ENCODE assay signal across 18 mouse cellular contexts in genomic region chr11:59814311-59814710, GRCm38 (mm10). TPM values are rescaled to one million over a fixed set of nuclear protein-coding genes. Genes with fewer than 3 reads are reported as not detected.
DNase-seq lines count a peak whose midpoint lies in the region; ATAC-seq and TF ChIP-seq lines count a peak whose summit lies in the region.
"Had no signal": no experiment of that assay in that cellular context is flagged by ENCODE, and none has a peak within 500 bp of the region (broad histone marks: within the 10 kb centered on the region; RNA-seq: fewer than 3 reads in every experiment).

No protein-coding gene starts in this region.

- no peak overlapping the region for H3K9ac ChIP-seq in liver, adult 2 months (ENCODE audit: low read depth, low read length)
- H3K9ac ChIP-seq in liver, embryonic 11.5 days (ENCODE audit: low read depth, low read length), result no peak overlapping the region
- H3K9ac ChIP-seq in ES-Bruce4 (ENCODE audit: low read depth, poor library complexity, severe bottlenecking), result no peak overlapping the region
- H3K9ac ChIP-seq: embryonic facial prominence, embryonic 15.5 days; forebrain, embryonic 15.5 days; heart, embryonic 12.5 days; hindbrain, embryonic 14.5 days had no signal

- no peak overlapping the region for H3K4me3 ChIP-seq in liver, adult 2 months (ENCODE audit: insufficient read depth, low read depth, low read length)
- no peak overlapping the region for H3K4me3 ChIP-seq in liver, embryonic 11.5 days (ENCODE audit: low read depth, low read length)
- no peak overlapping the region for H3K4me3 ChIP-seq in ES-Bruce4 (ENCODE audit: low read depth, low read length)
- H3K4me3 ChIP-seq: embryonic facial prominence, embryonic 15.5 days; forebrain, embryonic 15.5 days; heart, embryonic 12.5 days; hindbrain, embryonic 10.5 days had no signal

- DNase-seq in liver, adult 2 months (ENCODE audit: extremely low read depth, low read depth, low spot score), result no peak
- no peak for DNase-seq in liver, embryonic 11.5 days (ENCODE audit: low spot score)
- DNase-seq in ES-CJ7 (ENCODE audit: low read depth, low spot score) (peak; percentile 93), ZHBTc4 (ENCODE audit: low read depth, low spot score) (peak; percentile 90)
- no peak for DNase-seq in cerebellum, adult 18-20 months
- DNase-seq in yolk sac, embryonic 10.5 days (ENCODE audit: low spot score), result no peak
- DNase-seq: cerebellum, adult 2 months; cerebellum, postnatal 10 days; gastrocnemius, postnatal 10 days had no signal

- peak overlapping the region; percentile 85 for H3K27ac ChIP-seq in liver, adult 2 months (replicated peaks; ENCODE audit: insufficient read depth, low read depth, low read length)
- no peak overlapping the region for H3K27ac ChIP-seq in liver, embryonic 11.5 days (ENCODE audit: low read depth, low read length)
- H3K27ac ChIP-seq in ES-Bruce4 (ENCODE audit: insufficient read depth, low read length), result peak overlapping the region; percentile 91
- H3K27ac ChIP-seq: embryonic facial prominence, embryonic 15.5 days; forebrain, embryonic 15.5 days; hindbrain, embryonic 10.5 days; hindbrain, embryonic 14.5 days had no signal

- TF ChIP-seq POLR2A in liver, adult 2 months (IDR thresholded peaks at IDR 0.05; ENCODE audit: extremely low read depth, insufficient read depth, low read length), result no peak
- TF ChIP-seq POLR2A in ES-Bruce4 (IDR thresholded peaks at IDR 0.05; ENCODE audit: insufficient read depth, low read length), result no peak

- no peaks in the 10 kb centered on the region for H3K9me3 ChIP-seq in liver, embryonic 11.5 days (ENCODE audit: control insufficient read depth, low read length)
- no peaks in the 10 kb centered on the region for H3K9me3 ChIP-seq in ES-Bruce4 (replicated peaks; ENCODE audit: control insufficient read depth, insufficient read depth, low read length, poor library complexity, severe bottlenecking)
- H3K9me3 ChIP-seq: embryonic facial prominence, embryonic 15.5 days; forebrain, embryonic 15.5 days; heart, embryonic 12.5 days; hindbrain, embryonic 10.5 days had no signal

- peaks cover 18% of the 10 kb centered on the region for H3K4me1 ChIP-seq in liver, adult 2 months (ENCODE audit: control insufficient read depth, insufficient read depth, low read length)
- peaks cover 3% of the 10 kb centered on the region; the same call in 1 of the 2 replicates for H3K4me1 ChIP-seq in liver, embryonic 11.5 days (replicated peaks; ENCODE audit: control insufficient read depth, insufficient read depth, low read length)
- H3K4me1 ChIP-seq in ES-Bruce4 (ENCODE audit: control insufficient read depth, insufficient read depth, low read length), result peaks cover 5% of the 10 kb centered on the region

- no peak for ATAC-seq in liver, embryonic 11.5 days (replicated peaks; ENCODE audit: low FRiP score)
- no peak for ATAC-seq in erythroblast, adult 5-6 weeks (replicated peaks; ENCODE audit: low FRiP score, poor library complexity, severe bottlenecking)
- ATAC-seq: activated CD4-positive, CD25-positive, alpha-beta regulatory T cell, adult 4 months; forebrain, embryonic 15.5 days; intestine, embryonic 16.5 days had no signal

- peaks cover 19% of the 10 kb centered on the region for H3K36me3 ChIP-seq in liver, adult 2 months (ENCODE audit: control insufficient read depth, insufficient read depth, low read length)
- peaks cover 29% of the 10 kb centered on the region for H3K36me3 ChIP-seq in liver, embryonic 11.5 days (ENCODE audit: control insufficient read depth, insufficient read depth, low read length)
- peaks cover 23% of the 10 kb centered on the region for H3K36me3 ChIP-seq in ES-Bruce4 (ENCODE audit: control insufficient read depth, insufficient read depth, low read length, poor library complexity, severe bottlenecking)

- no peaks in the 10 kb centered on the region for H3K79me2 ChIP-seq in liver, adult 2 months (ENCODE audit: control insufficient read depth, insufficient read depth, low read length)

- no peak for TF ChIP-seq EP300 in ES-Bruce4 (IDR thresholded peaks at IDR 0.05; ENCODE audit: insufficient read depth, low read depth, low read length)

- WGBS in liver, adult 2 months, result 100% methylated on average over 1 of the region's 1 CpGs
- WGBS in liver, embryonic 11.5 days, result 88% methylated on average over 1 of the region's 1 CpGs

- no peak for TF ChIP-seq CTCF in liver, adult 2 months (IDR thresholded peaks at IDR 0.05; ENCODE audit: low read depth, low read length)
- no peak for TF ChIP-seq CTCF in ES-Bruce4 (IDR thresholded peaks at IDR 0.05; ENCODE audit: low read depth, low read length)

- no peak overlapping the region for H3K4me2 ChIP-seq in liver, embryonic 11.5 days
- H3K4me2 ChIP-seq: embryonic facial prominence, embryonic 15.5 days; forebrain, embryonic 15.5 days; heart, embryonic 12.5 days; hindbrain, embryonic 14.5 days had no signal

- no peaks in the 10 kb centered on the region for H3K27me3 ChIP-seq in liver, adult 2 months (ENCODE audit: control insufficient read depth, insufficient read depth, low read length)
- H3K27me3 ChIP-seq in liver, embryonic 11.5 days (replicated peaks; ENCODE audit: control insufficient read depth, insufficient read depth, low read length), result no peaks in the 10 kb centered on the region
- H3K27me3 ChIP-seq in ES-Bruce4 (ENCODE audit: control insufficient read depth, insufficient read depth, low read length, poor library complexity, severe bottlenecking), result no peaks in the 10 kb centered on the region
- H3K27me3 ChIP-seq: embryonic facial prominence, embryonic 15.5 days; forebrain, embryonic 15.5 days; heart, embryonic 12.5 days had no signal

RNA-seq across cellular contexts. Expression of gene Flcn, which starts 4.5 kb away (rescaled TPM):
- 24.6 and 33.1 TPM in 2 replicates for total RNA-seq in liver, adult 2 months (2014; rRNA removed)
- 17.9 and 31.4 TPM in 2 replicates for polyA plus RNA-seq in liver, adult 2 months (2012; rRNA removed)
- 30.1 and 33.1 TPM in 2 replicates for polyA plus RNA-seq in liver, embryonic 11.5 days (2014; fragmentation: Nextera tagmentation; extraction: Ambion mirVana)
- polyA plus RNA-seq in ES-Bruce4 (2011; ENCODE audit: insufficient read depth, insufficient read length, low read depth, missing spikeins), result 17.1 and 17.8 TPM in 2 replicates
- total RNA-seq in erythroblast, adult 5-6 weeks (2015; ENCODE audit: low replicate concordance), result 4.8 and 17.5 TPM in 2 replicates
- total RNA-seq in erythroblast, adult 5-6 weeks (2017; ENCODE audit: low replicate concordance), result 8.6 and 10.7 TPM in 2 replicates

RNA-seq across cellular contexts. Expression of gene Nt5m, which starts 24.9 kb away (rescaled TPM):
- 6.9 and 9.3 TPM in 2 replicates for total RNA-seq in liver, adult 2 months (2014; rRNA removed)
- 19.3 and 21.6 TPM in 2 replicates for polyA plus RNA-seq in liver, adult 2 months (2012; rRNA removed)
- polyA plus RNA-seq in liver, embryonic 11.5 days (2014; fragmentation: Nextera tagmentation; extraction: Ambion mirVana), result 26.1 and 26.2 TPM in 2 replicates
- 3.7 and 4.2 TPM in 2 replicates for polyA plus RNA-seq in ES-Bruce4 (2011; ENCODE audit: insufficient read depth, insufficient read length, low read depth, missing spikeins)
- total RNA-seq in erythroblast, adult 5-6 weeks (2015; ENCODE audit: low replicate concordance), result 0.38 and 1.0 TPM in 2 replicates
- 2.0 TPM in 1 of 2 replicates, not detected in the other for total RNA-seq in erythroblast, adult 5-6 weeks (2017; ENCODE audit: low replicate concordance)

RNA-seq across cellular contexts. Expression of gene Cops3, which starts 25.3 kb away (rescaled TPM):
- total RNA-seq in liver, adult 2 months (2014; rRNA removed), result 63.4 and 65.4 TPM in 2 replicates
- 11.8 and 12.3 TPM in 2 replicates for polyA plus RNA-seq in liver, adult 2 months (2012; rRNA removed)
- 211 and 226 TPM in 2 replicates for polyA plus RNA-seq in liver, embryonic 11.5 days (2014; fragmentation: Nextera tagmentation; extraction: Ambion mirVana)
- polyA plus RNA-seq in ES-Bruce4 (2011; ENCODE audit: insufficient read depth, insufficient read length, low read depth, missing spikeins), result 121 and 131 TPM in 2 replicates
- total RNA-seq in erythroblast, adult 5-6 weeks (2015; ENCODE audit: low replicate concordance), result 57.3 and 117 TPM in 2 replicates
- 31.9 and 41.4 TPM in 2 replicates for total RNA-seq in erythroblast, adult 5-6 weeks (2017; ENCODE audit: low replicate concordance)

RNA-seq across cellular contexts. Expression of gene Pld6, which starts 26.9 kb away (rescaled TPM):
- 1.6 and 1.9 TPM in 2 replicates for total RNA-seq in liver, adult 2 months (2014; rRNA removed)
- 3.9 and 4.3 TPM in 2 replicates for polyA plus RNA-seq in liver, adult 2 months (2012; rRNA removed)
- 1.5 and 1.8 TPM in 2 replicates for polyA plus RNA-seq in liver, embryonic 11.5 days (2014; fragmentation: Nextera tagmentation; extraction: Ambion mirVana)
- 5.3 and 7.0 TPM in 2 replicates for polyA plus RNA-seq in ES-Bruce4 (2011; ENCODE audit: insufficient read depth, insufficient read length, low read depth, missing spikeins)
- not detected in 2 replicates for total RNA-seq in erythroblast, adult 5-6 weeks (2015; ENCODE audit: low replicate concordance)
- total RNA-seq in erythroblast, adult 5-6 weeks (2017; ENCODE audit: low replicate concordance), result 0.84 TPM in 1 of 2 replicates, not detected in the other
- polyA plus RNA-seq: activated CD4-positive, CD25-positive, alpha-beta regulatory T cell, adult 4 months had no signal

Comparison
In these comparisons a context has a peak if more than half of its experiments do, and no peak if none do; other contexts are left out.
1. DNase-seq: peak in ES-CJ7 (single experiment) and ZHBTc4 (single experiment); none in liver, adult 2 months (single experiment), liver, embryonic 11.5 days (single experiment), cerebellum, adult 18-20 months (0 of 2) and yolk sac, embryonic 10.5 days (single experiment).